Mouse (Mus musculus) brain, embryonic 18.5 days (tissue): ENCODE results near the gene Gtf3c5.
A peak's percentile ranks its signal among the peaks of the same experiment; 100 is the strongest.

ENCODE experiments used
- DNase-seq: peaks from one replicate; pipeline ENCODE4 v3.0.0-alpha.2; 2012; ENCODE audit warnings: low read depth, low spot score

Gtf3c5 gene

DNA sequence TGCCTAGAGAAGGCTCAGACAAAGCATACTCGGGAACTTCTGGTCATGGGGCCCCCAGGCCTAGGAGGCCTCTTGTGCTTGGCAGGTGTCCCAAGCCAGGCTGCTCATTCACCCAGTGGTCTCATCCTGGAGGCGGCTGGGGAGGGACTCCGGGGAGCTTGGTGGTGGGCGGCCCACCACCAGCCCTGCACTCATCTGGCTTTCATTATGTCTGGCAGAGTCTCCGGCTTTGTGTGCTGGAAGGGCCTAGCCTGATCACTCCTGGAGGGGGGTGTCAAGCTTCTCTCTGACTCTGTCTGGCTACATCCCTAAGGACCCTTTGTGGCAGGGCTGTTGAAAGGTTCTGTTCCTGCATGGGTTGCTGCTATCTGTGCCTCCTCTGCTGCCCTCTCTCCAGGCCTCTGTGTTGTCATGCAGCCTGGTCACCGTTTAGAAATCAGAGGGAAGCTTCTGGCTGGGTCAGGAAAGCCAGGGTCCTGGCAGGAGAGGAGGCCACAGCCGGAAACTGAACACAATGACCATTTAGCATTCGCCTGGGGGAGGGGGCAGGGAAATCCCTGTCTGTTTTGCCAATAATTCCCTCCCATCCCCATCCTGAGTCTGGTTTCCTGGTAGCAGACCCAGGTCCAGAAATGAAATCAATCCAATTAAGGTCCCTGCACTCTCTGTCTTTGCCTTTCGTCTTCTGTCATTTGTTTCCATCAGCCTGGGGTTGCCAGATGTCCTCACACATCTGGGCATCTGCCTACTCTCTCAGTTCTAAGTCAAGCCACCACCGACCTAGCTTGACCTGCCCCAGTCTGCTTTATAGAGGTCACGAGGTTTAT is 48.9 kb downstream of the Gtf3c5 start:
- no peak for DNase-seq

DNA sequence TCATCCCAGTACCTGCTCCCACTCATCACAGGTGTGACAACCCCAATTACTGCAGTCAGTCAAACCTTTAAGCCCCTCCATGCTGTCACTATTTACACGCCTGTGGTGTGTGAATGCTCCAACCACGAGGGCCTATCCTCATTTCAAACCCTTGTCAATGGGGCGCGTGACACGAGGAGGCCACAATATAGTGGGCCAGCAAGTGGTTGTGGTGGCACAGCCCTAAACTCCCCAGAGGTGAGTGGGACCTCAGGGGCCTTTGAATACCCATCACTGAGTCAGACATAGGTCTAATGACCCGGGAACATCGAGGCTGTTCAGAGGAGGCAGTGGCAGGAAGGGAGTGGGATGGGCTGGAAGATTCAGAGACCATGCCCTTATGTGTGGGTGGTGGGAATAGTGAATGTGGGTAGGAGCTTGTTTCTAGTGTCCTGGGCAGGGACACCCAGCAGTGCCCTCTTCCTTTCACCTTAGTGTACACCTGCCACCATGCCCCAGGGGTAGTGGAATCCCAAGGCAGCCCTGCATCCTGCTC is 49.6 kb downstream of the Gtf3c5 start:
- no peak for DNase-seq

DNA sequence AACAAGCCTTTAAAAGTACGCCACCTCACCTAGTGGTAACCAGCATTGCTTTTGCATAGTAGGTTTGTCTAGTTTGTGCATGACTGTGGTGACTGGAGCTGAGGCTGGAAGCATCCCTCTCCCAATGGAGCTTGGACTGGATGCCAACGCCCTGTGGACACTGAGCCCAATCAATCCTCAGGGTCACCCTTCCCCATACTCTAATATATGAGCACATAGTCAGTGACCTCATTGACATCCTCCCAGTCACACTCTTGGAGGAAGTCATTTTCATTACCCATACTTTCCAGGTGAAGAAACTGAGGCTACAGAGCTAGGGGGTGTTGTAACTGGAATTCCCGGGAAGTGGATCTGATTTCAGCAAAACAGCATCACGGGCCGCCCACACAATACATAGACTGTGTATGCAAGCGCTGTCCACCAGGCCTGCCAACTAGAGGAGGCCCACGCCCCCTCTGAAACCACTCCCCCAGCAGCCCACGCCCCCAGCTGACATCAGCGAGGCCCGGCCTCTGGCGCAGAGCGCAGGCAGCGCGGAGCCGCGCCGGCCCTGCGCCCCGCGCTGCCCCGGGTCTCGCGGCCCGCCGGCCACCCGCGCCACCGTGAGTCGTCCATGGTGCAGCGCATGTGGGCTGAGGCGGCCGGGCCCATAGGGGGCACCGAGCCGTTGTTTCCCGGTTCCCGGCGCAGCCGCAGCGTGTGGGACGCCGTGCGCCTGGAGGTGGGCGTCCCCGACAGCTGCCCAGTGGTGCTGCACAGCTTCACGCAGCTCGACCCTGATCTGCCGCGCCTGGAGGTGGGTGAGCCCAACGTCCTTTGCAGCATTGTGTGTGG is 50.4 kb downstream of the Gtf3c5 start:
- DNase-seq: no peak

DNA sequence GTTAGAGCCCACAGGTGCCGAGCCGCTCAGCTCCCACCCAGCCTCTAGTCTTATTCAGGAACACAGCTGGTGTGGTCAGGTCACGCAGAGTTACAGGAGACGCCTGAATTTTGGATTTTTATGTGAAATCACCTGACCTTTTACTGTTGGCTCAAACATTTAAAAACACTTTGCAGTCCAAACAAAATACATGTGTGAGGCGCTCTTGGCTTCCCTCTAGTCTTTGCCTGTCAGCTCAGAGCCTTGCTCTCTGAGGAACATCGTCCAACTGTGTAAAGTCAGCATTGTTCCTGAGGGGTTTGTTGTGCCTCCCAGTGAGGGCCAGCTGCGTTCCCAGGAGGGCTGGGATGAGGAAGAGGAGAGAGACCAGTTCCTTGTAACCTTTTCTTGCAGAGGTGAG is 53.2 kb downstream of the Gtf3c5 start:
- DNase-seq: no peak

DNA sequence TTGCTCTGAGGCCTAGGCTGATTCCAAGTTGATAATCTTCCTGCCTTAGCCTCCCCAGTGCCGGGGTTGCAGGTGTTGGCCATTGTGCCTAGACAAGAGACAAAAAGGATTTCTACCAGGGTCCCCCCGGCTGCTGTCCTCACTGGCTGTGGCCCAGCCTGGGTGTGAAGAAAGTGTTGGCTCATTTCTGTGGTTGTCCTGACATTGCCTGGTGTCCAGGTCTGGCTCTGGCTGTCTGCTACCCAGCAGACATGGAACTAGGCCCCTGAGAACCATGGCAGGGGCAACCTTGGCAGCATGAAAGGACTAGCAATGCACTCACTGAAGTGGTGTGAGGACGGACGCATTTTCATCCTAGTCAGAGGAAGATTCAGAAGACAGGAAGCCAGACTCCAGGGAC is 53.7 kb downstream of the Gtf3c5 start:
- no peak for DNase-seq

DNA sequence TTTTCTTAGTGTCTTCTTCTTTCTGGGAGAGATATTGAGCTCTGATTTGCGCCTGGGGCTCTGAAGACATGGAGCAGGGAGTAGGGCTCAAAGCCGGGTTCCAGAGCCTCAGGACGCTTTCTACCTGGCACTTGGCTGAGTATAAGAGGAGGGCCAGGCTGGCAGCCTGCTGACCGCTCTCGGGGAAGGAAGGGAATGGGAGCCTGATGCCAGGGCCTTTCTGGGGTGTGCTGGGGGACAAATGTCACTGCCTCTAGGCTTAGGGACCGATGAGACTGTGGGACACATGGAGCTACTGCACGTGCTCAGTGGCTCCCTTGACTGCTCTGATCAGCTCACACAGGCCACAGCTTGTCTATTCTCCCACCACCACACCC is 55.2 kb downstream of the Gtf3c5 start:
- no peak for DNase-seq

DNA sequence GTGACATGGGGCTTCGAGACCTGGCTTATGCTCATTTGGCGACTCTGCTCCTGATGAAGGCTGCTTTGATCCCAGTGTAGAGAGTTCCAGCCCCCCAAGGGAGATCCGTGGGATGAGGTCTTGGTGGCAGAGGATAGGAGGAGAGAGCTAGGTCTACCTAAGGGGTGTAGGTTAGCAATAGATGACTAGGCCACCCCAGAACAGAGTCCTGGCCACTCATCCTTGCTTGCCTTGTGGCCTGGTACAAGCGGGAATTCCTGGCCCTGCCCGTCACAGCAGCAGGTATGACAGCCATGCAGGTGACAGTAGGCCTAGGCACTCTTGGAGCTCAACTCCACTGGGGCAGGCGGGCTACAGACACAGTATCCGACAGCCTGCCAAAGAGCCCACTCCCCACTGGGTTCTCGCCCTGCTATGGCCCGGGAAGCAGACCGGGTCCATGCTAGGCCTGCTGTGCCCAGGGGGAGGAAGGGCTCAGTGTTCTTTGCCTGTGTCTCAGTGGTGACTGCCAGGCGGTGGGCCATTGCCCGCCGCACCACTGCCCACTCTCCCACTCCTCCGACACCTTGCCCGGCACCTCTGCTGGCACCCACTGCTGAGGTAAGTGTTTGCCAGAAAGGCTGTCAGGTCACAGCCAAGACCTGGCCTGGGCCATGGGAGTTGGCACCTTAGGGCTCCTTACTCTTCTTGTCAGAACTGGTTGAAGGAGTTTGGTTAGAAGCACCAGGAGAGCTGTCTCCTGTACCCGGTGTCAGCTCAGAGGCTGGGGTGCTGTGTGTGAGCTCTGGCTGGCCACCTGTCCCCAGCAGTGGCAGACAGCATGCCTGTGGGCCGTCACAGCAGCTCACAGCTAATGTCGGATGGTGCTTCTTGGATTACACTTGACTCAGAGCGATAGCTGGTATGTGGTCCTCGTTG is 55.9 kb downstream of the Gtf3c5 start:
- no peak for DNase-seq

DNA sequence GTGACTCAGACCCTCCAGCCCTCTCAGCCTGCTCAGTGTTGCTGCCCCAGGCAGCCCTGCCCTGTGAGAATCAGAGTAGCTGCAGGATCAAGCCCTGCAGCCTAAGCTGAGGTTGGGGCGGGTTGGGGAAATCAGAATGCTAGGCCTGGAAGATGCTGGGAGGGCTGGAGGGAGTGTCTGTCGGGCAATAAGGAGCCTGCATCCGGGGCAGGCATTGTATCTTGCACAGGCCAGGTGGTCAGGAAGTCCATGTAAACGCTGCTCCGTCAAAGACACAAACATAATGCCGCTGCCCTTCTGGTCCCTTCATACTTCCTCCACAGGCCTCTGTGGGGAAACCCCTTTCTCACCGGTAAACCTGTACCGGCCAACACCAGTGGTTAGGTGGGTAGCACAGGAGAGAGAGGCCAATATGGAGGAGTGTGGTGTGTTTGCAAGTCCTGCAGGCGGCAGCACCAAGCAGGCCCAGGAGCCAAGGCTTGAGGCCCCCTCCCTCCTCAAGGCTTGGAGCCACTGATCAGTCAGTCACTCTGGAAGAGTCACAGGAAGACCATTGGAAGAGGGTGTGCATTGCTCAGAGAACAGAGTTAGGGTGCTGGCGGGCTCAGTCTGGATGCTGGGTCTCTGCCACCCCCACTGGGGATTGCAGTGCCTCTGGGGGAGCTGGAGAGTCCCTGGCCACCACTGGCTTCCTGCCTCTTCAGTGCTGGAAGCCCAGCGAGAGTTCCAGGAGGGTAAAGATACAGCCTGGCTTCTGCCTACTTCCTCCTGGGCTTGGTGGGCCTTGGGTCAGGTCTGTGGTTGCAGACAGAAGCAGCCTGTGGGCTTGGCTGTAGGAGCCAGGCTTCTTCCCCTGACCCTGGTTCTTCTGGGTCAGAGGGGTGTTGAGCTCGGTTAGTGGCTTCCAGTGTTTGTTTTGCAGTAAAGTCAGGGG is 57.3 kb downstream of the Gtf3c5 start:
- no peak for DNase-seq

DNA sequence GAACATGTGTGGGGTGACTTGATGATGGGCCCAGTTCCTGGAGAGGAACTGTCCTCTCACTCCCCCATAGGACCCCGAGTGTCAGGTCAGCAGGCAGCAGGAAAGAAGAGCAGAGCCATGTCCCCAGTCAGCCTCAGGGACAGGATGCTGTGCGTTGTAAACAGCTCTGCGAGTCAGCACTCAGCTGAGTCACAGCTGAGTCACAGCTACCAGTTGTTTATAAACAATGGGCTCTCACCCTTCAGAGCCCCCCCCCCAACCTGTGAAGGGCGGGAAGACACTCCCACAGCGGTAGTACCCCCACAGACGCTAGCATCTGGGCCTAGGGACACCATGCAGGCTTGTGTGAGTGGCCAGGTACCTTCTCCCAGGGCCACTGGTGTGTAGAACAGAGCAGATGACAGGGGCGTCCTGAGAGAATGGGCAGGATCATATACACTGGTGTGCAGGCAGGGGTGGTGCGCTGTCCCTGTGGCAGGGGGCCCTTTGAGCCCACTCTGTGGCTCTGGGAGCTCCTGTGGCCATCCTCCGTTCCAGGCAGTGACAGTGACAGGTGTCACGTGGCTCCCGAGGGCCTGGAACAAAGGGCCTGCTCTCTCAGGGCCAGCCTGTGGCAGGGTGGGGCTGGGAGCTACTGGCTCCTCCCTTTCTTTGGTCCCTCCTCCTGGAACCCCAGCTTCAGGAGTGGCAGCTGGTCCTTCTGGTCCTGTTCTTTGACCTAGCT is 58.2 kb downstream of the Gtf3c5 start:
- no peak for DNase-seq

DNA sequence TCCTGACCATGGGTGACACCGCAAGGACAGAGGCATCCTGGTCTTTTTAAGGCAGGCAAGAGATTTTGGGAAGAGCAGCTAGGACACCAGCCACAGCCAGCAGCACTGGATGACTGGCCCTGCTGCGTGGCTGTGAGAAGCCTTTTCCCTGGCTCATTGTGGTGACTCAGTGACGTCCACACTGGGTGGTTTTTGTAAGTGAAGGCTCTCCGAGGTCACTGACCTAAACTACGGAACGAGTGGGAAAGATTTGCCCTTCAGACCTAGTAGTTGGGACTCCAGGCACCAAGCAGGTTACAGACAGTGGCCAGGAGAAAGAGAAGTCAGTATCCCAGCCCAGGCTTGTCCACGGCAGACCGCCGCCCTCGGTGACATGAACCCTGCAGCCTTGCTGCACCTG is 59.1 kb downstream of the Gtf3c5 start:
- DNase-seq: no peak

DNA sequence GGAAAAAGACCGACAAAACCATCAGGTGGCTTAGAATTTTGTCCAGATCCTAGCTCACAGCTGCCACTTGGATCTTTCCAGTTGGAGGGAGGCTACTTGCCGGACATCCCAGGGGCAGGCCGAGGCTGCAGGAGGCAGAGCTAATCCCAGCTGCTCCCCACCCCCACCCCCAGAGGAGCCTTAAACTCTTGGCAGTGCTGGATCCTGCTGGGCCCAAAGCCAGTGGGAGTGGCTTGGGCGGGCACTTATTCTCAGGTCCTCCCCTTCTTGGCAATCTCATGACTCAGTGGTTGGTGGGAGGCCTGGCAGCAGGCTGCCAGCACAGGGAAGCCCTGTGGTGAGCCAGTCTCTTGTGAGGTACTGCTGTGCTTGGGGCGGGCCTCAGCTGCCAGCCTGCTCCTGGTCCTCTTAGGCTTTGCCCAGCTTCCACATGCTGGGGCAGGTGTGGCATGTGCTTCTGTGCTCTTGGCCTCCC is 59.9 kb downstream of the Gtf3c5 start:
- DNase-seq: peak; percentile 80

DNA sequence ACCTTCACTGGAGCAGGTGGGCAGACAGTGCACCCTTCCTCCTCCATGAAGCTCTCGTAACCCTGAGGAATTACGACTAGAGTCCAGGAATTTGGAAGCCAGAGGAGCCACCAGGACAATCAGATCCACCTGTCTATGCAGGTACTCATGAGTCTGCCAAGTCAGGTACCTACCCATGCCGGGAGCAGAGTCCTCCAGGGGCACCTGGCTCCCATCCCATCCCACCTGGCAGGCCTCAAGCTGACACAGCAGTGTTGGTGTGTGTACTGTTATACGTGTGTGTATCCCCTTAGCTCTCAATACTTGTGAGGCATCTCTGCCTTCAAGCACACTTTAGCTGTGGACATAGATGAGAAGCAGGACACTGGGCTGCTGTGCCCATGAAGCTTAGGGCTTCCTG is 61.4 kb downstream of the Gtf3c5 start:
- DNase-seq: no peak

DNA sequence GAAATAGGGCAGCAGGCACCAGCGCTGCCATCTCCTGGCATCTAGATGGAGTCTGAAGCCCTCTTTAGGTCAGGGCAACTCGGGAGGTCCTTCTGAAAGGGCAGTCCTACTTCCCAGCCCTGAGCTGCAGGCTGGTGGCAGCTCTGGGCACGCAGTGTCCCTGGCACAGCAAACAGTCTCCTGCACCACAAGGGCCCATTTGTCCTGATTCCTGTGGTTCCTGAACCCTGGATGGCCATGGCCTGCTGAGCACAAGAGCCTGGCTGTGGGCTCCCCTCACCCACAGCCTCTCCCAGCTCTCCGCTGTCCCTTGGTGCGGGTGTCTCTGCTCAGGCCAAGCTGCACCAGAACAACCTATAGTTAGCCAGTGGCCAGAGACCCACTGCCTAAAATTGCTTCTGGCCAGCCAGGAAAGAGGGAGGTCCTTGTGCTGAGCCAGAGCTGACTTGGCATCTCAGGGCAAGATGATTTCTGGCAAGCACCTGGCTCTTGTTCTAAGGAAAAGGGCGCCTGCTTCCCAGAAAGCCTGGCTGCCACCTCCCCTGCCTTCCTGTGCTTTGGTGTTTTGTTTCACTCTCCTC is 61.9 kb downstream of the Gtf3c5 start:
- no peak for DNase-seq

DNA sequence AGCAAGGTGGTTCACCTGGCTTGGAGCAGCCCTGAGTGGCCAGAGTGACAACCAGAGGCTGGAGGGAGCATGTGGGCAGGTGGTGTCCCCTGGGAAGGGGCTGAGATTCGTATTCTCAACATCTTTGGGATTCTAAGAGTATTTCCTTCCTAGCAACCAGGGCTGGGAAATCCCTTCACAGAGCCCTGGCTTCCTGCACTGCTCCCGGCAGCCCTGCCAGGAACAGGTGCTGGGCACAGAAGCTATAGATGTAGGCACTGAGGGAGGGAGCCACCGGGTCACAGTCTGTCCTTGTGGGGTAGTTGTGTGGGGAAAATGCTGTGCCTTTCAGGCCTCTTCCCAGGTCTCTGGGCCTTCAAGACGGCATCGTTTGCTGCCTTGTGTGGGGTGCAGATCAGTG is 63.0 kb downstream of the Gtf3c5 start:
- DNase-seq: no peak

DNA sequence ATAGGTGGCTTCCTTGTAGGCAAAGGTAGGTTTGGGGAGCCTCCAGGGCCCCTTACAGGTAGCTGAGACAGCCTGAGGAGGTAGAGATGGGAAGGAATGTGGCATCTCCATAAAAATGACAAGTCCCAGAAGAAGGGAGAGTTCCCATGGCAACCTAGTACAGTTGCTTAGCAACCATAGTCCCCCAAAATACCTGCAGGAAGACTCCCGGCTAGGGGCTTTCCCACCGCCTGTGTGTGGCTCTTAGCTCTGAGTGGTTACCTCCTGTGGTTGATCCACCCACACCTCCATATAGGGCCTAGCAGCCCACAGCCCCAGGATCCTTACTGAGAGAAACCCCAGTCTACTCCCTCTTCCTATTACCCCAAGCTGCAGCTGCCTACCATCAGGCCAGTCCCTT is 65.3 kb downstream of the Gtf3c5 start:
- no peak for DNase-seq

DNA sequence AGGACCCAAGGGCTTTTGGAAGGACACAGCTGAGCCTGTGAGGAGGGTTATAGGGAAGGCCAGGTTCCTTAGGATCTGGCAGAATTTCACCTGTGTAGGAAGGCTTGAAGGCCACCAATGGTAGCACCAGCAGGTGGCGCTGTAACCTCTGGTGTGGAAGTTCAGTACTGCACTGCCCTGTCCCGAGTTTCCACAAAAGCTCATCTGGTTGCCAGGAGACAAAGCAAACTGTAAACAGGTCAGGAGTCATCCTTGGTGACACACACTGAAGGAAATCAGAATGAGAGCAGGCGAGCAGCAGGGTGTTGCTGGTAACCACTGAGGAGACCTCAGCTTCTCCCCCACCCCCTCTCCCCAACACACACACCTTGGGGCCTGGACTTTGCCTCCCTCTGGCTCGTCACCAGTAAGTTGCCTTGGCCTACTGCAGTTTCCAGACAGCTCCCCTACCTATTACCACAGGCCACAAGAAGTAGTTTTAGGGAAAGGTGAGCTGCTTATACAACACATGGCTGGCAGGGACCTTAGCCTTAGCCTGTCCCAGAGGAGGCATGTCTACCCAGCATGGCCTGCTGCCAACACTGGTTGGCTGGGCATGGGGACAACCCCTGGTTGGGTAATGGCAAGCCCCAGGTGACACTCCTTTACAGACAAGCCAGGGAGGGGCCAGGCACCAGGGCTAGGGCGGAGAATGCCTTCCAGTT is 66.2 kb downstream of the Gtf3c5 start:
- DNase-seq: no peak
